ENCODE assay signal across 10 mouse cellular contexts in the genomic region with DNA sequence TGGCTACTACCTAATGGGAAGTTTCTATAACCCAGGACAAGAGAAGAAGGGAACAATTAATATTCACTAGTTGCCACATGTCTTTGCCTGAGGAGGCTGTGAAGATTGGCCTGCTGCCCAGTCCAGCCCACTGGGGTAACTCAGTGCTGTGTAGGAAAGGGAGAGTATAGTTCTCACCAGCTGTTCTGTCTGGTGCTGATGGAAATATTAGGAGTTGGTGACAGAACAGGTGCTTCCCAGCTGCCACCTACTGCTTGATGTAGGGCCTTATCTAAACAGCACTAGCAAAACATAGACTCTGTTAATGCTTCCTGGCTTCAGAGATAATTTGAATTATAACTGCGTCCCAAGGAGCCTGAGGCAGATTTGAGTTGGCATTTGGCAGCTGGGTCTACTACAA.
A peak's percentile ranks its signal among the peaks of the same experiment; 100 is the strongest.
DNase-seq lines count a peak whose midpoint lies in the region; ATAC-seq and TF ChIP-seq lines count a peak whose summit lies in the region.
"Had no signal": no experiment of that assay in that cellular context is flagged by ENCODE, and none has a peak within 500 bp of the region (broad histone marks: within the 10 kb centered on the region; RNA-seq: fewer than 3 reads in every experiment).

No protein-coding gene starts in this region.

- DNase-seq in limb, embryonic 11.5 days (ENCODE audit: low spot score), result no peak
- DNase-seq in limb, embryonic 10.5 days (ENCODE audit: low spot score), result no peak
- peak; percentile 2 for DNase-seq in forebrain, postnatal 0 days
- peak; percentile 78 for DNase-seq in left cerebral cortex, postnatal 4 days
- peak; percentile 18 to 48 for DNase-seq in right cerebral cortex, adult 2 months (ENCODE audit: low spot score in 2 of 2)
- no peak for DNase-seq in spleen, postnatal 36 days (ENCODE audit: low spot score in 2 of 2)
- DNase-seq in lung, postnatal 0 days (ENCODE audit: low spot score), result no peak

- no peak overlapping the region for H3K9ac ChIP-seq in limb, embryonic 11.5 days (ENCODE audit: low read length)
- H3K9ac ChIP-seq in forebrain, postnatal 0 days, result no peak overlapping the region
- H3K9ac ChIP-seq in heart, embryonic 12.5 days, result no peak overlapping the region
- H3K9ac ChIP-seq in lung, postnatal 0 days (replicated peaks; ENCODE audit: low read depth), result no peak overlapping the region
- H3K9ac ChIP-seq: liver, embryonic 15.5 days had no signal

- H3K4me3 ChIP-seq in limb, embryonic 11.5 days (ENCODE audit: low read depth, low read length), result no peak overlapping the region
- no peak overlapping the region for H3K4me3 ChIP-seq in limb, embryonic 10.5 days
- no peak overlapping the region for H3K4me3 ChIP-seq in forebrain, postnatal 0 days (ENCODE audit: low read depth, low read length)
- no peak overlapping the region for H3K4me3 ChIP-seq in heart, embryonic 12.5 days
- H3K4me3 ChIP-seq in lung, postnatal 0 days (ENCODE audit: low read depth, low read length), result no peak overlapping the region
- H3K4me3 ChIP-seq: liver, embryonic 15.5 days had no signal

- H3K27me3 ChIP-seq in limb, embryonic 11.5 days (ENCODE audit: control insufficient read depth, insufficient read depth, low read length), result no peaks in the 10 kb centered on the region
- H3K27me3 ChIP-seq in limb, embryonic 10.5 days (ENCODE audit: low read depth, poor library complexity, severe bottlenecking), result no peaks in the 10 kb centered on the region
- H3K27me3 ChIP-seq in forebrain, postnatal 0 days (ENCODE audit: insufficient read depth, low read length), result no peaks in the 10 kb centered on the region
- no peaks in the 10 kb centered on the region for H3K27me3 ChIP-seq in heart, embryonic 12.5 days (replicated peaks)
- no peaks in the 10 kb centered on the region for H3K27me3 ChIP-seq in lung, postnatal 0 days (replicated peaks; ENCODE audit: insufficient read depth, low read length)
- H3K27me3 ChIP-seq: liver, embryonic 15.5 days had no signal

- H3K4me2 ChIP-seq in limb, embryonic 11.5 days (ENCODE audit: low read depth, severe bottlenecking), result no peak overlapping the region
- no peak overlapping the region for H3K4me2 ChIP-seq in forebrain, postnatal 0 days (ENCODE audit: low read depth)
- H3K4me2 ChIP-seq in heart, embryonic 12.5 days, result no peak overlapping the region
- H3K4me2 ChIP-seq in lung, postnatal 0 days (replicated peaks; ENCODE audit: low read depth, low read length), result no peak overlapping the region
- H3K4me2 ChIP-seq: liver, embryonic 15.5 days had no signal

- H3K36me3 ChIP-seq in limb, embryonic 11.5 days (ENCODE audit: control insufficient read depth, insufficient read depth, low read length), result no peaks in the 10 kb centered on the region
- H3K36me3 ChIP-seq in limb, embryonic 10.5 days, result no peaks in the 10 kb centered on the region
- no peaks in the 10 kb centered on the region for H3K36me3 ChIP-seq in forebrain, postnatal 0 days (ENCODE audit: insufficient read depth)
- no peaks in the 10 kb centered on the region for H3K36me3 ChIP-seq in heart, embryonic 12.5 days
- no peaks in the 10 kb centered on the region for H3K36me3 ChIP-seq in lung, postnatal 0 days (ENCODE audit: insufficient read depth, low read length)
- H3K36me3 ChIP-seq: liver, embryonic 15.5 days had no signal

- WGBS in limb, embryonic 11.5 days, result 71% methylated on average over 1 of the region's 1 CpGs
- WGBS in limb, embryonic 10.5 days, result 76% methylated on average over 1 of the region's 1 CpGs
- 27% methylated on average over 1 of the region's 1 CpGs for WGBS in forebrain, postnatal 0 days
- 39% methylated on average over 1 of the region's 1 CpGs for WGBS in heart, embryonic 12.5 days
- 39% methylated on average over 1 of the region's 1 CpGs for WGBS in lung, postnatal 0 days

- no peak for TF ChIP-seq CTCF in forebrain, postnatal 0 days (IDR thresholded peaks at IDR 0.05; ENCODE audit: low read depth)
- TF ChIP-seq CTCF in lung, postnatal 0 days (IDR thresholded peaks at IDR 0.05), result no peak

- intact Hi-C loops in left cerebral cortex, postnatal 4 days (cut with DNase I), result no loop called here

- no peaks in the 10 kb centered on the region for H3K9me3 ChIP-seq in limb, embryonic 11.5 days (ENCODE audit: control insufficient read depth, low read length)
- no peaks in the 10 kb centered on the region for H3K9me3 ChIP-seq in limb, embryonic 10.5 days (replicated peaks)
- no peaks in the 10 kb centered on the region for H3K9me3 ChIP-seq in forebrain, postnatal 0 days (ENCODE audit: low read length)
- H3K9me3 ChIP-seq in heart, embryonic 12.5 days (replicated peaks), result peaks cover under 1% of the 10 kb centered on the region; the same call in 1 of the 2 replicates
- no peaks in the 10 kb centered on the region for H3K9me3 ChIP-seq in lung, postnatal 0 days (ENCODE audit: low read length)
- H3K9me3 ChIP-seq: liver, embryonic 15.5 days had no signal

- TF ChIP-seq EP300 in lung, postnatal 0 days (IDR thresholded peaks at IDR 0.05), result no peak

- ATAC-seq in limb, embryonic 11.5 days (ENCODE audit: insufficient number of reproducible peaks, low FRiP score, low TSS enrichment, low read depth), result peak; percentile 80
- ATAC-seq in forebrain, postnatal 0 days, result peak; percentile 42
- ATAC-seq in heart, embryonic 12.5 days (ENCODE audit: insufficient number of reproducible peaks, low FRiP score), result no peak
- no peak for ATAC-seq in lung, postnatal 0 days
- ATAC-seq: intestine, postnatal 0 days had no signal

- no peaks in the 10 kb centered on the region for H3K4me1 ChIP-seq in limb, embryonic 11.5 days (ENCODE audit: control insufficient read depth, insufficient read depth, low read length)
- H3K4me1 ChIP-seq in limb, embryonic 10.5 days, result no peaks in the 10 kb centered on the region
- no peaks in the 10 kb centered on the region for H3K4me1 ChIP-seq in forebrain, postnatal 0 days (ENCODE audit: insufficient read depth)
- H3K4me1 ChIP-seq in heart, embryonic 12.5 days (replicated peaks), result no peaks in the 10 kb centered on the region
- H3K4me1 ChIP-seq in lung, postnatal 0 days (ENCODE audit: insufficient read depth, low read depth, low read length), result no peaks in the 10 kb centered on the region
- H3K4me1 ChIP-seq: liver, embryonic 15.5 days had no signal

- no peak overlapping the region for H3K27ac ChIP-seq in limb, embryonic 11.5 days (replicated peaks; ENCODE audit: low read depth, low read length)
- no peak overlapping the region for H3K27ac ChIP-seq in limb, embryonic 10.5 days
- no peak overlapping the region for H3K27ac ChIP-seq in forebrain, postnatal 0 days (ENCODE audit: low read depth, low read length)
- H3K27ac ChIP-seq in heart, embryonic 12.5 days (ENCODE audit: poor library complexity, severe bottlenecking), result no peak overlapping the region
- no peak overlapping the region for H3K27ac ChIP-seq in lung, postnatal 0 days (ENCODE audit: low read length)
- H3K27ac ChIP-seq: liver, embryonic 15.5 days had no signal

Comparison
In these comparisons a context has a peak if more than half of its experiments do, and no peak if none do; other contexts are left out.
1. ATAC-seq: peak in limb, embryonic 11.5 days (single experiment) and forebrain, postnatal 0 days (single experiment); none in heart, embryonic 12.5 days (single experiment) and lung, postnatal 0 days (single experiment).
2. DNase-seq: peak in forebrain, postnatal 0 days (single experiment), left cerebral cortex, postnatal 4 days (single experiment) and right cerebral cortex, adult 2 months (2 of 2); none in limb, embryonic 11.5 days (single experiment), limb, embryonic 10.5 days (single experiment), spleen, postnatal 36 days (0 of 2) and lung, postnatal 0 days (single experiment).